Mouse (Mus musculus) brain, embryonic 18.5 days (tissue): Measurements from ENCODE around the gene Hmga1b.
A peak's percentile ranks its signal among the peaks of the same experiment; 100 is the strongest.
"Not testable (repeated sequence)": the region's sequence is repeated elsewhere in the genome, so short reads cannot be mapped to it uniquely, and the experiment has no call there.

Source experiments
- DNase-seq: peaks from one replicate; pipeline ENCODE4 v3.0.0-alpha.2; 2012; ENCODE audit warnings: low read depth, low spot score

Gene Hmga1b

DNA sequence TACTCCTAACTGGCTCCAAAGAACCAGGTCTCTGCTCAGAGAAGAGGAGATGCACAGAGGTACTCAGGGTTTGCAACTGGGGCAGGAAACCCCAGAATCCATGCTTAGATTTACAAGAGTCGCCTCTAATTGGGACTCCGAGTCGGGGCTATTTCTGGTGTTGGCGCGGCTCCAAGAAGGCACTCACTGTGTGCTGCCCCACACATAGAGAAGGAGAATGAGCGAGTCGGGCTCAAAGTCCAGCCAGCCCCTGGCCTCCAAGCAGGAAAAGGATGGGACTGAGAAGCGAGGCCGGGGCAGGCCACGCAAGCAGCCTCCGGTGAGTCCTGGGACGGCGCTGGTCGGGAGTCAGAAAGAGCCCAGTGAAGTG lies at the start of gene Hmga1b:
Gene Hmga1b, plus strand, starts transcription at position 123 of the 370 bp plus-strand sequence.
- not testable (repeated sequence) for DNase-seq

DNA sequence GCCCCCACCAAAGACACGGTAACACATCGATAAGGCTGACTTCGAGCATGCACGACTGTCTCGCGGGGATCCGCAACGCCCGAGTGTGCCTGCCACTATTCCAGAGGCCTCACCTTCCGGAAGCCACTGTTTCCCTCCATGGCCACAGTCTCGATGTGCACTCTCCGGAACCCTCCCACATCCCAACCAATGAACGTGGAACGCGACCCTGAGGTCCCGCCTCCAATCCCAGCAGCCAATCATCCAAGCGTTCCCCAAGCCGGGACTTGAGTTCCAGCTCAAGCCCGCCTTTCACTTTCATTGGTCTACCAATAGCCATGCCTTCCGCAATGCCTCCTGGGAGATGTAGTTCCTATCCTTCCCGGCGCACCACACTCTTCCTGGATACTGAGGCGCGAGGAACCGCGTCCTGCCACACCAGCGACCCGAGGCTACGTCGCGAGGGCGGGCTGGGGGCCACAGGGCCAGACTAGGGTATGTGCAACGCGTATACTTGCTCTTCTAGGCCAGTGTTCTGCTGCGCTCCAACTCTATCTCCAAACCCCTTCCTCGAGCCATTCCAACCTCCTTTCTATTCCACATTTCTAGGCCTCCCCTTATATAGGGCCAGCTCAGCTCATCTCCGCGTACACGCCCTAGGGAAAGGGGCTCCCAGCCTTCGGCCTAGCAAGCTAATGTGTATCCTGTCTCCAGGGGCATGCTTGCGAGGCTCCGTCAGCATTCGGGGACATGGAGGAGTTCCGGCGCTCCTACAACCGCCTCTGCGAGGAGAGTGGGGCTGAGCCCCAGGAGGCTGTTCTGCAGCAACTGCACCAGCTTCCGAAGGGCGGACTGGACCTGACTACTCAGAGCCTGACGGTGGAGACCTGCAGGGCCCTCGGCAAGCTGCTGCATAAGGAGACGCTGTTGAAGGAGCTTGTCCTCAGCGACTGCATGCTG lies 48.7 kb upstream of the Hmga1b start, which contains the start of the genes Cenpx and Lrrc45:
Gene Cenpx, minus strand, starts transcription at position 159 of the 939 bp plus-strand sequence.
Gene Lrrc45, plus strand, starts transcription at position 346 of the 939 bp plus-strand sequence.
- peak; percentile 97 for DNase-seq

DNA sequence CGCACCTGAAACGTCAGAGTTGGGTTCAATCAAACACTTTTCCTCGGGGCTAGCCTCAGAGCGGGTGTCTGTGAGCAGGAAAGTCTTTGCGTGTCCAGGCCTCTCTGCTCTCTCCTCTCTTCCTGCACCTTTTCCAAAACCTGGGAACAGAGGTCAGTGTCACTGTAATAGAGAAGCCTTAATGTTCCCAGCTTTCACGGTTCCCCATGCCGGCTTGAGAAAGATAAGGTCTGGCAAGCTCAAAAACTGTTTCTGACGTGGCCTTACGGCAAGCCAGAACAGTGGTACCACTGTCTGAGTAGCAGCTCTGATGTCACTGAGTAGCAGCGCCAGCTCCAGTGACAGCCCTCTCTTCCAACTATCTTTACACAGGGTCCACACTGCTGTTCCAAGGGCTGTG lies 48.0 kb upstream of the Hmga1b start:
- no peak for DNase-seq

DNA sequence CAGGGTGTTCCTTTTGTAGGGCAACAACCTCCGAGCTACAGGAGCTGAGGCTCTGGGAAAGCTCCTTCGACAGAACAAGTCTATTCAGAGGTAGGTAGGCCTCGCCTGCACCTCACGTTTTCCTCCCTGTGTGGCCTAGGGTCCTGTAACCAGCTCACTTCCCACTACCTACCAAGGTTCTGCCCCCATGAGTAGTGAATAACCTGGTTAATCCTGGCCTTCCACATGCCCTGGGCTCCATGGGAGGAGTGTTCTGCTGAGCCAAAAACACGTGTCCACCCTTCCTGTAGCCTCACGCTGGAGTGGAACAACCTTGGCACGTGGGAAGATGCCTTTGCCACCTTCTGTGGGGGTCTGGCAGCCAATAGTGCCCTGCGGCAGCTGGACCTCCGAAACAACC lies 47.5 kb upstream of the Hmga1b start:
- DNase-seq: no peak

DNA sequence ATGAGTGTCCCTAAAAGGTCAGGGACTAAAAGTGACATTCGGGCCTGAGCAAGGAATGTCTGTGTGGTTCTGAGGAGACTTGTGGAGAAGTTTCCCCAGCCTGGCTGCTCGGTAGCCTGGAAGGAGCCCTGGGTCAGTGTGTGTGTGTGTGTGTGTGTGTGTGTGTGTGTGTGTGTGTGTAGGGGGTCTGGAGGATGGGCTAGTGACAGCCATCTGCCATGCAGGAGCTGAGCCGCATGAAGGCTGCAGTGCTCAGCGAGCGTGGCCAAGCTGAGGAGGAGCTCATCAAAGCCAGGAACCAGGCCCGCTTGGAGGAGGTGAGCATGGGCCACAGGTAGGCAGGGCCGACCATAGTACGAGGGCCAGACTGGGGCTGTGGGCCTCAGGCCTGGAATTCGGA lies 43.4 kb upstream of the Hmga1b start:
- DNase-seq: no peak

DNA sequence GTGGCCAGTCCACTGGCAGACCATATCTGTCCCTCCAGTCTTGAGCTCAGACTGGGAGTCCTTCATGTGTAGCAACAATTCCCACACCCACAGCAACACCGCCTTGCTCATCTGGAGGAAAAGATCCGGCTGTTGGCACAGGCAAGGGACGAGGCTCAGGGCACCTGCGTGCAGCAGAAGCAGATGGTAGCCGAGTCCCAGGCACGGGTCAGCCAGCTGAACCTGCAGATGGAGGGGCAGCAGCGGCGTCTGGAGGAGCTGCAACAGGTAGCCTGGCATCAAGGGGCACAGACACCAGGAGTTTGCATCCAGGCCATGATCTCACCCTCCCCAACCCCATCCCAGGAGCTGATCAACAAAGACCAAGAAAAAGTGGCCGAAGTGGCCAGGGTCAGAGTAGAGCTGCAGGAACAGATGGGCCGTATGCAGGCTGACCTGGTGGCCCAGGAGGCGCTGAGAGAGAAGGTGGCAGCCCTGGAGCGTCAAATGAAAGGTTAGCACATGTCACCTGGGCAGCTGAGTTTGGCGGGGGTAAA lies 42.7 kb upstream of the Hmga1b start:
- DNase-seq: no peak

DNA sequence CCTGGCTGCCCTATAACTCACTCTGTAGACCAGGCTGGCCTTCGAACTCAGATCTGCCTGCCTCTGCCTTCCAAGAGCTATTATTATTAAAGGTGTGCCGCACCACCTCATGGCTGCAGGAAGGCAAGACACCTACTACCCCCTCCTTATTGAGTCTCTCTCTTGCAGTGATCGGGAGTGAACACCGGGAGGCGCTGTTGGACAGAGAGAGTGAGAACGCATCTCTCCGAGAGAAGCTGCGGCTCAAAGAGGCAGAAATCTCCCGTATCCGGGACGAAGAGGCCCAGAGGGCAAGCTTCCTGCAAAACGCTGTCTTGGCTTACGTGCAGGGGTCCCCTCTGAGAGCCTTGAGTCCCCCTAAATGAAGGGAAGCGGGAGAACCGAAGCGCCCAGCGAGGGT lies 42.1 kb upstream of the Hmga1b start:
- DNase-seq: peak; percentile 76

DNA sequence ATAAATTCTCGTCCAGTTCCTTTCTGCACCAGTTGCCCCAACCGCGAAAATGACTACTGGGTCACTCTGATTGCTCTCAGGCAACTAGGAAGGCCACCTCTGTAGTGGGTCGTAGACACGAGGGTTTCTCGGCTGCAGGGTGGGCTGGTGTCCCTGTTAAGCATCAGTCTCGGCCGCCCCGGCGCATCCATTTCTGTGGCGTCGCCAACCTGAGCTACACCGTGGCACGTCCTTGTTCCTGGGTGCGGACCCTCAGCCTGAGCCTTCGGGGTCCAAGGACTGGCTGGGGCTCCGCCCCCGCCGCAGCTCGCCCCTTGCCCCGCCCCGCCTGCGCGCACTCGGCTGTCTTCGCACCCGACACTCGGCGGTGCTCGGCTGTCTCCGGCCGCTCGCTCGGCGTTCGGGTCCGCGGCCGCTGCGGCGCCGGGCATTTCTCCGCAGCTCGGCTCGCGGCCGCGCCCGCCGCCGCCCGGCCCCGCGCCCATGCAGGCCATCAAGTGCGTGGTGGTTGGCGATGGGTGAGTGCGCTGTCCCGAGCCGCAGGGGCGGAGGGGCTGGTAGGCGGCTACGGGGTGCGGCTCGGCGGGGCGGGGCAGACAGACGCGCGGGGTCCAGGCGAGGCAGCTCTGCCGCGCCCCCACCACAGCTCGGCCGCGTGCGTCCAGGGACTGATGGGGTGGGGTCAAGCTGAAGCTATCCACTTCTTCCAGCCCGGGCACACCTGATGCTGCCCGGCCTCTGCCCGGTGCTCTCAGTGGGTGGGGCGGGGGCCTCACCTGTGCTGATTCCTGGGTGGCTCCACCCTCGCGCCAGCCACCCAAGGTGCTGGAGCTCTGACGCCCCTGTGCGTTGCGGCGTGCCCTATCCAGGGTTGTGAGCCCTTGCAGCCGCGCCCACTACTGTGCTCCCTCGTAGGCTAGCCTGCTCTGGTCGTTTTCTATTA lies 41.2 kb upstream of the Hmga1b start, which contains the start of gene Rac3:
Gene Rac3, plus strand, starts transcription at position 347 of the 943 bp plus-strand sequence.
- no peak for DNase-seq

DNA sequence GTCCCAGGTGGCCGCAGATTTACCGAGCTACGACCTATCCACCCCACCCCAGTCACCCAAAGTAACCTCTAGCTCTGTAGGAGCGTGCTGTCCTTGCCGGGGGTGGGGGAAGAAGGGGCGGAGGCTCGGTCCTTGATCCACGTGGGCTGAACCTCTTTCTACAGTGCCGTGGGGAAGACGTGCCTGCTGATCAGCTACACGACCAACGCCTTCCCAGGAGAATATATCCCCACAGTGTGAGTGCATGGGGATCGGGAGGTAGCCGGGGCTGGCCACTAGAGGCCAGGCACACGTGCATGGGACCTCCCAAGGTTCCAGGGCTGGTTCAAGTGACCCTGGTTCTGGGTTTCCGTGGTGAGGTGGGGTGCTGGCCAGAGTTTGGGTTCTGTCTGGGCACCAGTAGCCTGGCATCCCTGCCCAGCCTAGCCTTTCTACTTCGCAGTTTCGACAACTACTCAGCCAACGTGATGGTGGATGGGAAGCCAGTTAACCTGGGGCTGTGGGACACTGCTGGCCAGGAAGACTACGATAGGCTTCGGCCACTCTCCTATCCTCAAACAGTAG lies 40.4 kb upstream of the Hmga1b start:
- DNase-seq: no peak

DNA sequence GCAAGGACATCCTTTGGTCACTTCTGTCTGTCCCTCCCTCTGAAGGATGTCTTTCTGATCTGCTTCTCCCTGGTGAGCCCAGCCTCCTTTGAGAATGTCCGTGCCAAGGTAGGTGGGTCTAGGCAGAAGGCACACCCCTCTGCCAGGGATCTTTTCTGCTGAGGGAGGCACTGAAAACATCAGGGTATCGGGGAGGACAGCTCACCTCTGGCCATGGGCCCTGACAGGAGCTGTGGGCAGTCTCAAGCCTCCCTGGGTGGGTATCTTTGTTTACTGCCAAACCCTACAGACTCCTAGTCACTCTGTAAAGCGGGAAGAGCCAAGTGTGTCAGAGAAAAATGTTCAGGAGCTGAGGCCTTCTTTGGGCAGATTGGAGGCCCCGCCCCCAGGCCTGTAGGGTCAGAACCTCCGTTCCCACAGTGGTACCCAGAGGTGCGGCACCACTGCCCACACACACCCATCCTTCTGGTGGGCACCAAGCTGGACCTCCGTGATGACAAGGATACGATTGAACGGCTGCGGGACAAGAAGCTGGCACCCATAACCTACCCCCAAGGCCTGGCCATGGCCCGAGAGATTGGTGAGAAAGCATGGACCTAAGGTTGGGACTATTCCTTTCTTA lies 39.7 kb upstream of the Hmga1b start:
- DNase-seq: no peak

DNA sequence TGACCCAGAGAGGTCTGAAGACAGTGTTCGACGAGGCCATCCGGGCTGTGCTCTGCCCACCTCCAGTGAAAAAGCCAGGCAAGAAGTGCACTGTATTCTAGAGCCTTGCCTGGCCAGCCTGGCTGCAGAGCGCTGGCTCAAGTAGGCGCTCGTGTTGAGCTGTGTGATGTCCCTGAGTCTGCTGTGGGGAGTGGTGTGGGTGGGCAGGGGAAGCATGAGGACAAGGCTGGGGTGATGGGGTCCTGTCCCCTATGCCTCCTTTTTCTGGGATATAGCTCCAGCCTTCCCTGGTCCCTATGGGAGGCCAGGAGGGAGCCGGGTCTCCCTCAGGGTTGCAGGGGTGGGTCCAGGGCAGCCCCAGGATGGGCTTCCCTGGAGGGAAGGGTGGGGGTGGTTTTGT lies 39.1 kb upstream of the Hmga1b start:
- DNase-seq: no peak

DNA sequence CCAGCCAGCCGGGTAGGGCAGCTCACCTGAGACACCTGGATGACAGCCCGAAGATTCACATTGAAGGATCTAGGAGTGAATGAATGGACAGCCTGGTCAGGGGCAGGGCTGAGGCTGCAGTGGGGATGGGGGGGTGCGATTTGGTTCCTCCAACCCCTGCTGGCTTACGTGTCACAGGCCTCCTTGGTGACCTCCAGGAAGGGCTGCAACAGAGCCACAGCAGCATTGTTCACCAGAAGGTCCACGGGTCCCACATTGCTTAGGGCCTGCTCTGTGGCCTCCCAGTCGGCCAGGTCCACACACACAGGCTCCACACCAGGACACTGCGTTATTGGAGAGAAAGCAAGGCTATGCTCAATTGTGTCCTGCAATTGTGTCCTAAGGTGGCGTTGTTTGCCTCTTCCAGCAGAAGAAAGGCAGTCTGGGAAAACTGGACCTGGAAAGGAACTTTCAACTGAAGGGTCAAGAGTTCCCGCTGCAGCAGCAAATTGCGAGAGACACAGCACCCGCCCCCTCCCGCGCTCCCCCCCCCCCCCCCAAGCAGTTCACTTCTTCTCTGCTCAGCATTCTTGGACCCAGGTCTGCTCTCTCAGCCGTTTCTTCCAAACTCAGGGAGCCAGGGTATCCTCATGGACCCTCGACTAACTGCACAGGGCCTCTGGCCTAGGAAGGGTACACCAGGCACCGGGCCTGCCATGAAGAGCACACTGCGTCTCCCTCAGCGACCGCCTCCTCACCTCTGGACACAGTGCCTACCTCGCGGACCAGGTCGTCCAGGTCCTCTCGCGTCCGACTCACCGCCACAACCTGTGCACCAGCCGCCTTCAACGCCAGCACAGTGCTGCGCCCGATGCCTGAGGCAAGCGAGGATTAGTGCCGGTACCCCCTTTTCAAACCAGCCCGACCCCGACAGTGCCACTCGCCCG lies 36.1 kb upstream of the Hmga1b start:
- no peak for DNase-seq

DNA sequence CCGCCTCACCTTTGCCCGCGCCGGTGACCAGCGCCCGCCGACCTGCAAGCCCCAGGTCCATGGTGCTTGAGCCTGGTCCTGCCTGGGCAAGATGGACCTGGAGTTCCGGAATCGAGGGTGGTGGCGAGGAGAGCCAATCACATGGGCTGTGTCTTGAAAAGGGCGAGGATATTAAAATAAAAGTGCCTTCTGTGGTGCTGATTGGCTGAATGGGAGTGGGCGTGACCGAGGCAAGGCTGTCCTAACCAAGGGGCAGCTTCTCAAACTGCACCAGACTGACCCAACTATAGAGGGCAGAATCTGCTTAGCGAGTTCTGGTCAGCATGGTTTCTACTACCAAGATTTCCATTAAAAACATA lies 35.4 kb upstream of the Hmga1b start, which contains the start of gene Dcxr:
Gene Dcxr, minus strand, starts transcription at position 113 of the 359 bp plus-strand sequence.
- DNase-seq: no peak

DNA sequence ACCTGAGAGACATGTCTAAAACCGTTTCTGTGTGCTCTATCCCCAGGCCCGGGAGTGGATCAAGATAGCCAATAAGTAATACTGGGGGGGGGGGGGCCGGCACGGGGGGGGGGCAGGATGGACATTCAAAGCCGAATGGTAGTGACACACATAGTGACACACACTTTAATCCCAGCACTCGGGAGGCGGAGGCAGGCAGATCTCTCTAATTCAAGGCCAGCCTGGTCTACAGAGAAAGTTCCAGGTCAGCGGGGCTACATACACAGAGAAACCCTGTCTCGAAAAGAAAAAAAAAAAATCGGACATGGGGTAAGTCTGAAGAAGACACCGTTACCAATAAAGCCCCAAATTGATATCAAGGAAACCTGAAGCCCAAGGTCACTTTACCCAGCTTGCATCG lies 35.0 kb upstream of the Hmga1b start:
- DNase-seq: no peak

DNA sequence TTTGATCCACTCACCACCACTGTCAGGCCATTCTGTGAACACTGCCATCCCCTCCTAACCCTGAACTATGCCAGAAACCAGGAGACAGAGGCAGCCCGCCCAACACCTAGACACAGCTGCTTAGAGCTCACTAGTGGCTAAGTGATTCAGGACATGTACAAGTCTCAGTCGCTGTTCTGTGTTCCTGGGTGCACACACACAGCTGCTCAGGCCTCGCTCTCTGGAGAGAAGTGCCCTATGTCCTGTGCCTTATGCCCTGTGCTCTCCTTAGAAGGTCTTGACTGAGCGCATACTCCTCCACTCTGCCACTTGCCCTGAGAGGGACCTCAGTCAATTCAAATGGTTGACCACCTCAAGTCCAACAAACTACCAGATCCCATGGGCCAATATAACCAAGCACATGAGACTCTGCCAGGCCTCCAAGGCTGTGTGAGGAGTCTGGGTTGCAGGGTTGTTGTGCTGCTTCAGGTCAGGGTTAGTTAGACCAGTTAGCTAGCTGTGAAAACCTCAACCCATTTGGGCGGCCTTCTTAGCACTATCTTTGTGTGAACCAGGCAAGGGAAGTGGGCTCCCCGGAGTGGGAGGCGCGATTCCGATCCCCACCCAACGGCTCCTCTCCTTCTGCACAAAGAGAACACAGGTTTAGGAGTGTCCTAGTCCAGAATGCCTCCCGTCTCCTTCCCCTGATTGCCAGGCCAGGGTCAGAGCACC lies 33.9 kb upstream of the Hmga1b start:
- no peak for DNase-seq

DNA sequence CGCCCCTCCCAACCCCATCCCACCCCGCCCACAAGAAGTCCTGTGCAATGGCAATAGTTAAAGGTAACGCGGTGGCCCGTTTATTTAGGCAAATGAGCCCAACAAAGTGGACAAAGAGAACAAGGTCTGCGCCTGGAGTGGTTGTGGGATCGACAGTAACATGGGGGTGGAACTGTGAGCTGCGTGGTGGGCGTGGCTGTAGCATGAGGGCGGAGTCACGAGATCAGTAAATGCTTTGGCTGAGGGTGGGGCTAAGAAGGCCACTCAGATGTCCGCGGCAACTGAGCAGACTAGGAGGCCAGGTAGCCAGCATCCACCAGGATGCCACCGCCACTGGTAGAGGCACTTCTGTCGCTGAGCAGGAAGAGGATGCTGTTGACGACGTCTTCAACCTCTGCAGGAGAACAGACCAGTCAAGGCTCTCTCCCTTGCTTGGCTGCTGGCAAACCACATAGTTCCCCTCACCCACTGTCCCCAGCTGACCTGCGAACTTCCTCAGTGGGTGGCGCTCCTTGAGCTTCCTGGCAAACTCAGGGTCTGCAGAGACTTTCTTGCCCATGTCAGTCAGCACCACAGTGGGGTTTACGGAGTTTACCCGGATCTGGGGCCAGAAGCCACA lies 33.1 kb upstream of the Hmga1b start:
- not testable (repeated sequence) for DNase-seq

DNA sequence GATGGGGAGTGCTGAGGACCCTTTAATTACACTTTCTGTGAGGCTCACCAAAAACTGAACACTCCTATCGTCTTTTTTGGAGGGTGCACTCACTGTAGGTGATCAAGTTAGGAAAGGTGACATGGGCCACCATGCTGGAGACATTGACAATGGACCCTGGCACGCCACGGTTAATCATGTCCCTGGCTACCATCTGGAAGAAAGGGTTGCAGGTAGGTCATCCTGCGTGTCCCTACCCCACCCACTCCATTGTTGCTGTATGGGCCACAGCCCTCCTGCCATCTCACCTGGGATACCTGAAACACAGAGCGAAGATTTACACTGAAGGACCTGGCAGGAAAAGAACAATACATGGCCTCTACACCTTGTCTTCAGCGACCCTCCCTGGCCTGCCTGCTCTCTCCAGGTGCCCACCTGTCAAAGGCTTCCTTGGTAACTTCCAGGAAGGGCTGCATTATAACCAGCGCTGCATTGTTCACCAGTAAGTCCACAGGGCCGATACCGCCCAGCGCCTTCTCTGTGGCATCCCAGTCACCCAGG lies 32.2 kb upstream of the Hmga1b start:
- DNase-seq: no peak

DNA sequence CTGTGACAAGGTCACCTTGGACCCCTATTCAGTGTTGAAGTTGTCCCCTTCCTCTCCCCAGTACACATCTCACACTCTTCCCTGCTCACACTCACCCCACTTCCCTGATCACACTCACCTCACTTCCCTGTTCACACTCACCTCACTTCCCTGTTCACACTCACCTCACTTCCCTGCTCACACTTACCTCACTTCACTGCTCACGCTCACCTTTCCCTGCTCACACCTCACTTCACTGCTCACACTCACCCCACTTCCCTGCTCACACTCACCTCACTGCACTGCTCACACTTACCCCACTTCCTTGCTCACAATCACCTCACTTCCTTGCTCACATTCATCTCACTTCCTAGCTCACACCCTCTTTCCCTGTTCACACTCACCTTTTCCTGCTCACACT lies 31.2 kb upstream of the Hmga1b start:
- DNase-seq: no peak
